Mouse (Mus musculus) lung, postnatal 36 days (tissue): ENCODE data around the gene Nup133.

Source experiments
- DNase-seq: peaks from one replicate; pipeline ENCODE4 v3.0.0; 2022; ENCODE audit warnings: mixed read lengths

Nup133 gene

GRCm38 (mm10) chr8:123884721-123885565, 64.1 kb downstream of the Nup133 start:
- no peak for DNase-seq

GRCm38 (mm10) chr8:123883094-123883493, 66.0 kb downstream of the Nup133 start:
- no peak for DNase-seq

GRCm38 (mm10) chr8:123882412-123882811, 66.7 kb downstream of the Nup133 start:
- no peak for DNase-seq

GRCm38 (mm10) chr8:123880821-123881350, 68.2 kb downstream of the Nup133 start:
- no peak for DNase-seq

- DNase-seq = no peak
These were observed 68.8 kb downstream of the Nup133 start for GRCm38 (mm10) chr8:123880271-123880670.

- no peak for DNase-seq
These were observed 71.2 kb downstream of the Nup133 start for GRCm38 (mm10) chr8:123877865-123878264.

GRCm38 (mm10) chr8:123874324-123874723, 74.7 kb downstream of the Nup133 start:
- DNase-seq = no peak

- DNase-seq = no peak
These were observed 75.7 kb downstream of the Nup133 start for GRCm38 (mm10) chr8:123873364-123873763.

GRCm38 (mm10) chr8:123872048-123872447, 77.0 kb downstream of the Nup133 start:
- no peak for DNase-seq

- no peak for DNase-seq
These were observed 82.1 kb downstream of the Nup133 start for GRCm38 (mm10) chr8:123866971-123867370.

GRCm38 (mm10) chr8:123865786-123866185, 83.3 kb downstream of the Nup133 start:
- DNase-seq = no peak

- DNase-seq = no peak
These were observed 88.7 kb downstream of the Nup133 start for GRCm38 (mm10) chr8:123860386-123860785.

GRCm38 (mm10) chr8:123859648-123860259, 89.3 kb downstream of the Nup133 start, which contains the start of gene Ccsap:
Gene Ccsap (minus strand): TSS chr8:123860209.
- peak; percentile 43 for DNase-seq

- peak; percentile 94 for DNase-seq
These were observed 90.0 kb downstream of the Nup133 start for GRCm38 (mm10) chr8:123858941-123859647.

GRCm38 (mm10) chr8:123858574-123858940, 90.5 kb downstream of the Nup133 start:
- DNase-seq = peak; percentile 7

GRCm38 (mm10) chr8:123857361-123857760, 91.7 kb downstream of the Nup133 start:
- no peak for DNase-seq

- no peak for DNase-seq
These were observed 94.2 kb downstream of the Nup133 start for GRCm38 (mm10) chr8:123854733-123855475.

- DNase-seq = no peak
These were observed 94.8 kb downstream of the Nup133 start for GRCm38 (mm10) chr8:123854252-123854651.

GRCm38 (mm10) chr8:123851590-123851989, 97.5 kb downstream of the Nup133 start:
- no peak for DNase-seq

- DNase-seq = no peak
These were observed 99.7 kb downstream of the Nup133 start for GRCm38 (mm10) chr8:123849352-123849751.

- no peak for DNase-seq
These were observed 101.5 kb downstream of the Nup133 start for GRCm38 (mm10) chr8:123847546-123847945.
